Mouse (Mus musculus): Measurements from ENCODE around the gene Ankmy1.

DNA sequence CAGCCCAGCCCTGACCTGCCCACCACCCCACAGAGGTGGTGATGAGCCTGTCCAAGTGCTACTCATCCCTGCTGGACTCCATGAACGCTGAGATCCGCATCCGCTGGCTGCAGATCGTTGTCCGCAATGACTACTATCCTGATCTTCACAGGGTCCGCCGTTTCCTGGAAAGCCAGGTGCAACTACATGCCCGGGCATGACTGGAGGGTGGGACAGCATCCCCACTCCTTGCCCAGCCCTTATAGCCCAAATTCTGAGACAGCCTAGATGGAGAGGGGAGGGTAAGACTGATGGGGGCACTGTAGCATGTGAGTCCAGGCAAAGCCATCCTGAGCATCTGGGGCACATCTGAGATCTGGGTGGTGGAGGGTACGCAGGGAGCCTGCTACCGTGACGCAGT lies 16.4 kb upstream of the Ankmy1 start:
- no peak for TF ChIP-seq SMC3 (IDR thresholded peaks at IDR 0.05; ENCODE audit: low read depth, low read length)
- TF ChIP-seq ZC3H11A (IDR thresholded peaks at IDR 0.05; ENCODE audit: low read depth, low read length), result no peak
- no peak for TF ChIP-seq POLR2A (IDR thresholded peaks at IDR 0.05; ENCODE audit: low read depth, low read length)
- no peak for TF ChIP-seq NRF1 (IDR thresholded peaks at IDR 0.05; ENCODE audit: low read depth, low read length)
- no peak for TF ChIP-seq CTCF (conservative IDR thresholded peaks at IDR 0.05 in 1 of 2, IDR thresholded peaks at IDR 0.05 in 1 of 2; ENCODE audit: low read depth in 2 of 2, low read length in 2 of 2)
- TF ChIP-seq MYC (IDR thresholded peaks at IDR 0.05; ENCODE audit: low read depth, low read length), result no peak
- no peak for TF ChIP-seq ZMIZ1 (IDR thresholded peaks at IDR 0.05; ENCODE audit: low read depth, low read length)
